Mouse (Mus musculus) gastrocnemius, postnatal 36 days (tissue): ENCODE data around the gene Olfr455. TPM values are rescaled to one million over a fixed set of nuclear protein-coding genes. Genes with fewer than 3 reads are reported as not detected.

Experiments used
- DNase-seq, 2 experiments: peaks; one replicate each; pipeline ENCODE4 v3.0.0; 2022
- intact Hi-C: fragments of 180-260 bp; cut with DNase I; formaldehyde crosslinking; loops from one replicate; pipeline ENCODE4 v1.15.1; 2025
- long read RNA-seq, 2 experiments: library from polyadenylated mRNA; stranded (forward); transcript quantifications; one replicate each; pipeline ENCODE4 v2.0.0; 2021
- total RNA-seq, 2 experiments: library from RNA; stranded (reverse); gene quantifications; 2 replicates each; pipeline ENCODE4 v1.2.3; 2021

Olfr455 gene
- not detected for total RNA-seq
- long read RNA-seq, experiment 1, result 0 reads
- long read RNA-seq, experiment 2, result 0 reads

DNA sequence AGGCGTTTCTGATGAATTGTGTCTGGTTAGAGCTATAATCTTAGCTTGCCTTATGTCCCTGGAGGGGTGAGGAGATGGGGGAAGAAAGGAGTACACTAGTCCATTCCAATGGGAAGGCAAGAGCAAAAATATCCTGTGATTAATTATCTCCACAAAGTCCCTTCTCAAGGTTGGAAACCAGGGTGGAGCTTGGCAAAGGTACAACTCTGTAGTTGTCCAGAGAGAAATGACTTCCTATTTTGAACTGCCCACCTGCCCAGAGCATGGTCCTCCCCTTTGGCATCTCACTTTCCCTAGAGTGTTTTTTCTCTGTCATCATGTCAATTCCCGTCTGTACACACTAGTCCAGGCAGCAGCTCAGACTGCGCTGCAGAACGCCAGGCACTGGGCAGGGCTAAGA lies at the start of gene Olfr455:
Gene Olfr455 (minus strand): TSS at position 127 of the 400 bp plus-strand sequence.
- DNase-seq, result peak in 1 of 2 experiments; percentile 6
- intact Hi-C loops, result no loop called here

DNA sequence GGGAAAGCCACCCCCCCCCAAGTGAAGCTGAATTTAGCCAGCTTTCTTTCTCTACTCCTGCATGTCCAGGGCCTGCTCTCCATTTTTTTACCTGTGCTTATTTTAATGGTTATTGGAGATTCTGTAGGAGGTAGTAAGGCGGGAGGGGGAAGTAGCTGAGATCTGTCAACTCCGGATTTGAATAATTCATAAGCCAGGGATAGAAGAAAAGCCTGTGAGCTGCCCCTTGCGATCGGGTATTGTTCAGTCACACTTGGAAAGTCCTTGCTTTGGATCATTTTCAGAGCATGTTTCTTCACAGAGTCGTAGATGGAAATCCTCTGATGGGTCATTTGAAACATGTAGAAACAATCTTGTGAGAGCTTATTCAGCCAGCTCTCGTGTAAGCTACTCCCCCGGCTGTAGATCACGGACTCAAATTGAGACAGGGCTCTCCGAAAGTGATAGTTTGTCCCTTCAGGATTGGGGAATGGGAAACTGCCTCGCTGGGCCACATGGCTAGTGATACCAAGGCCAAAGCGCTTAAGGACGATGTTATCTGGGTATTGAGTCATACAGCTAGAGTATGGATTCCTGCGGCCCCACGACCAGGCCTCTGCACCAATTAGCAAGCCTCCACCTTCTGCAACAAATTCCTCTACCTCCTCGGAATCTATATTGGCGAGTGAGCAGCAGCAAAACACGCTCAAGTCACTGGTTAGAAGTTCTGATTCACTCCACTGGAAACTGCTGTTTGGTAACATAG lies 45.9 kb upstream of the Olfr455 start:
- intact Hi-C loops, result no loop called here
- no peak for DNase-seq

- no peak for DNase-seq
- intact Hi-C loops, result no loop called here
Observed at GRCm38 (mm10) chr6:42586569-42586968, 39.2 kb upstream of the Olfr455 start.

GRCm38 (mm10) chr6:42583488-42583872 lies 36.1 kb upstream of the Olfr455 start:
- intact Hi-C loops, result loop anchor here (2.0 to 5.0 kb wide), 3 partner anchors 235 to 821 kb away; partner anchors contain the start of gene Zyx
- peak; percentile 39 to 44 for DNase-seq

- DNase-seq, result no peak
- intact Hi-C loops, result loop anchor here (2.0 to 5.0 kb wide), 3 partner anchors 234 to 821 kb away; partner anchors contain the start of gene Zyx
Observed at GRCm38 (mm10) chr6:42582741-42583487, 35.5 kb upstream of the Olfr455 start.

GRCm38 (mm10) chr6:42578678-42579077 lies 31.3 kb upstream of the Olfr455 start:
- intact Hi-C loops, result no loop called here

DNA sequence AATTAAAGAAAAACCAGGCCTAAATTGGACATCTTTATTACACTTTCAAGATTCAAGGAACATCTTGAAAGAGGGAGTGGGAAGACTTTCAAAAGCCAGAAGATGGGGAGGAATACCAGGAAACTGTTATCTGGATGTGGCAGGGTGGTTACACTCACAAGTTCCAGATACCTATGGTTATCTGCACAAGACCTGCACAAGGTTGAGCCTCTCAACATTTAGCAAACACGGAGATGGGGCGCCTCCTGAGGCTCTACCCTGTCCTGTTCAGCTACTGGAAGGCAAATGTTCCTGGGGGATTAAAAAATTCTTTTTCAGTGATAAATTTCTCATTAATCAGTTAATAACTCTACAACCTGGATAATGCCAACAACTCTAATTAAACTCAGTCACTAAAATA lies 30.0 kb upstream of the Olfr455 start:
- intact Hi-C loops, result no loop called here

More at GRCm38 (mm10) chr6:42578678-42579077, 31.3 kb upstream of the Olfr455 start:
- DNase-seq, result no peak

GRCm38 (mm10) chr6:42568205-42568604 lies 20.8 kb upstream of the Olfr455 start:
- no peak for DNase-seq
- intact Hi-C loops, result no loop called here

More for the DNA sequence above, 30.0 kb upstream of the Olfr455 start:
- no peak for DNase-seq

- DNase-seq, result no peak
- intact Hi-C loops, result no loop called here
Observed at GRCm38 (mm10) chr6:42566076-42566598, 18.8 kb upstream of the Olfr455 start.

- intact Hi-C loops, result no loop called here
Observed at GRCm38 (mm10) chr6:42562280-42562679, 14.9 kb upstream of the Olfr455 start.

DNA sequence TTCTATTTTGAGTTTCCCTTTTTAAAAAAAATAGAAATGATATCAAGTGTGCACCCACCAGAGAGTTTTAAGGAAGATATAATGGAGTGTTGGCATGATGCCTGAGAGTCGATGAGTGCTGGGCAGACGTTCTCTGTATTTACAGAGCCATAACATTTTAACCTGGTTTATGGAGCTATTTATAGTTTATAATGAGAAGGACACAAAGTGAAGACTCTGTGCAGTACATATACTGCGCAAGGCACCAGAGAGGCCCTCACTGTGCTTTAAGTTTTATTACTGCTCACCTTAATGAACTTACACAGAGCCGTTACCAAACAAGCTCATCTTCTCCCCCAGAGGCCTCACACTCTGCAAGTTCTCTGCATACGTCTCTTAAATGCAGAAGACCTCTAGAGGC lies 13.5 kb upstream of the Olfr455 start:
- intact Hi-C loops, result no loop called here
- no peak for DNase-seq

More at GRCm38 (mm10) chr6:42562280-42562679, 14.9 kb upstream of the Olfr455 start:
- no peak for DNase-seq

DNA sequence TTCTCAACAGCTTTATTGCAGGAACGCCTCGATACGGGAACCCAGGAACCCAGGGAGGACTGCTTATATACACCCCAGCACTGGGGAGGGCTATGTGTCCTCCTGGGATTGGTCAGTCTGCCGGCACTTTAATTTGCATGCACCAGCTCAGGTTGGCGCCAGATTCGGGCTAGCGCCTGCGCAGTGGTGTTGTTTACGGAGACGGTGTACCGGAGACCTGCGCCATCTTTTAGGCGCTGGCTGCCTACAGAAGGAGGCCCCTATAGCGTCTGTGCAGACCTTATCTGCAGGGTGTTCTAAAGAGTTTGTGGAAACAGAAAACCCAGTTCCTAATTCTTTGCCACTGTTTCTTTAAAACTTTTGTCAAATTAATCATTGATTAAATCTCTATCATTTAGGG lies 11.3 kb upstream of the Olfr455 start:
- intact Hi-C loops, result no loop called here
- no peak for DNase-seq

DNA sequence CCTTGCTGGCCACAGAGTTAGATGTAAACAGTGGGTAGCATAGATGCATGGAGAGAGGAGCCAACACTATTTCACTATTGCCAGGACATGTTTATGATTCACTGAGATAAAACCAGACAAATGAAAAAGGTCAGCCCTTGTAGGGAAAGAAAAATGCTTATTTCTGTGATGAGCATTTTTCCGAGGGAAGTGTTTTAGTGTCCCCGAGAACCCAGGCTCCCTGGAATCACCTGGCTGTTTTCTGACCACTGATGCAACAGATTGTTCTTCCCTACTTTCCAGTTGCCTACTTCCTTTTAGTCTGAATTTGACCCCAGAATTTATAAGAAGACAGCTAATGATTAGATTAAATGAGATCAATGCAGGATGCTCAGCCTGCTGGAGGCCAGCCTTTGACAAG lies 1.2 kb downstream of the Olfr455 start:
- intact Hi-C loops, result no loop called here
- no peak for DNase-seq

DNA sequence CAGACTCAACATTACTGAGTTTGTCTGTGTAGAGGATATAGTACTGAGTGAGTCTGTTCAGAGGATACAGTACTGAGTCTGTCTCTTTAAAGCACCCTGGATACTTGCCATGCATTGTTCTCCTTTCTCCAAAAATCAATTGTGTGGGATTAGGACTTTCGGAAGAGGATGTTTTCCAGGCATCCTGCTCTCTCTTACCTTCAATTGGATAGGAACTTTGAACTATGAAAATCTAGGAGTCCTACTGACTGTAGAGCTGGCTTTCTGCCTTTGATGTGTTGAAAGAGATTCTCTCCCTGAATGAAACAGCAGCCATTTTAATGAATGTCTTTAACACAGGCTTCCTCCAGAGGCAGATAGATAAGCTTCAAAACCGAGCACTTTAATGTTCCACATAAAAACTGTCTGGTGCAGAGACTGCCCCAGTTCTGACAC lies 1.9 kb downstream of the Olfr455 start:
- intact Hi-C loops, result no loop called here
- DNase-seq, result no peak

GRCm38 (mm10) chr6:42544846-42545245 lies 2.5 kb downstream of the Olfr455 start:
- no peak for DNase-seq
- intact Hi-C loops, result no loop called here

DNA sequence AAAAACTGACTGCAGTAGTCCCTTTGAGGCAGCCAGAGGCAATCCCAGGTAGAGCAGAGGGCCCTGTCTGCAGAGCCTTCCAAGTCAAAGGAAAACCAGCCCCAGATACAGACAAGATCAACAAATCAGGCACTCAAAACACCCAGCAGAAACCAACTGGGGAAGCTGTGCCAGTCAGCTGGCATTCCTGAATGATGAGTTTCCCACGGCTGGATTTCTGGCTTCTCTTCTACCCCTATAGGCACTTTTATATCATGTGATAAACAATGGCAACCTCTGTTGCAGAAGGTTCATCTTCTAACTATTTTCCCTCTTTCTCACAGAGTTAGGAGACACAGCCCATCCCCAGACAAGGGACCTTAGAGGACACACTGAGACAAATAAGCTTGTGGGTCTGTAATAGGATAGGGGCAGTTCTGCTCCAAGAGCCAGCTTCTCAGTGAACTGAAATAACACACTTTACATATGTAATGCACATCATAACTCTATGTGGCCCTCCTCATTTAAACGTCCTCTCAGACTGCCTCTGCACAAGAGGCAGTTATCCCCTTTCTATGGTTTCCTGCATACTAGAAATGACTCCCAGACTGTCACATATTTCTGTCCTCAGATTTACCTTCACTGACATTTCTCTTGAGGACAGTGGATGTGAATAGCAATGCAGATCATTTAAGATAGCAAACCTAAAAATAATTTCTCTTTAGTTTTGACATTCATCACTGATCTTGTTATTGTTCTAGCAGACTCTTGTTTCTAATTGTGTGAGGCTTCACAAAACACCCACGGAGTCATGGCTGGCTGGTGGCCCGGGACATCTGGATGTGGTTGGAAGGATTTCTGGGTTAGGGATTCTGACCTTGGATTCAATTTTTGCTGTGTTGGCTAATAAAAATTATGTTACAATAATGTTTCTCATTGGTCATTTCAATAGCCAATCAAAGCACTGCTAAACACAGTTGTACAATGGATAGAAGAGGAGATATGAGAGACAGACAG lies 5.1 kb downstream of the Olfr455 start:
- intact Hi-C loops, result no loop called here
- peak; percentile 73 to 75 for DNase-seq

- no peak for DNase-seq
- intact Hi-C loops, result no loop called here
Observed at GRCm38 (mm10) chr6:42540681-42541080, 6.7 kb downstream of the Olfr455 start.

GRCm38 (mm10) chr6:42539711-42540110 lies 7.7 kb downstream of the Olfr455 start:
- intact Hi-C loops, result no loop called here
- no peak for DNase-seq

- DNase-seq, result no peak
Observed at GRCm38 (mm10) chr6:42513461-42513860, 33.9 kb downstream of the Olfr455 start.

DNA sequence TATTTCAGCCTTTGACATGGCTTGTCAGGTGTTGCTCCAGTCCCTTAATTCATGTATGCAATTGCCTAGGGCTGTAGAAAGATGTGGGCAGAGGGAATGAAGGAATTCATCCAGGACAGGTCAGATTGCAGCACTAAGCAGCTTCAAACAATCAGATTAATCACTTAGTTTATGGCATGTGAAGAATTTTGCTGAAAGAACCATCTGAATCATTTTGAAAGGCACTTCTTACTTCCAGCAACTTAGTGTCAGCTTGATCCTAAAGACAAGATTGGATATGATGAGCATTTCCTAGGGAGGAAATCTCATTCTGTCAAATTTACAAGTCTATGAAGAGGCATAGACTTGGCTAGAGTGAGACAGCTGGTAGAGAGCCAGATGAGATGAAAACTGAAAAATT lies 38.1 kb downstream of the Olfr455 start:
- intact Hi-C loops, result no loop called here
- DNase-seq, result no peak

More at GRCm38 (mm10) chr6:42513461-42513860, 33.9 kb downstream of the Olfr455 start:
- intact Hi-C loops, result no loop called here
